ENCODE assay signal across 8 mouse cellular contexts in genomic region chr4:141247776-141248613, GRCm38 (mm10). TPM values are rescaled to one million over a fixed set of nuclear protein-coding genes. Genes with fewer than 3 reads are reported as not detected.
A peak's percentile ranks its signal among the peaks of the same experiment; 100 is the strongest.
DNase-seq lines count a peak whose midpoint lies in the region; ATAC-seq and TF ChIP-seq lines count a peak whose summit lies in the region.

No protein-coding gene starts in this region.

- H3K9me3 ChIP-seq in heart, embryonic 11.5 days (replicated peaks; ENCODE audit: control insufficient read depth, low read length), result no peaks in the 10 kb centered on the region
- H3K9me3 ChIP-seq in heart, embryonic 15.5 days (replicated peaks), result no peaks in the 10 kb centered on the region
- no peaks in the 10 kb centered on the region for H3K9me3 ChIP-seq in limb, embryonic 14.5 days (ENCODE audit: control insufficient read depth, low read length)
- no peaks in the 10 kb centered on the region for H3K9me3 ChIP-seq in neural tube, embryonic 15.5 days (replicated peaks)

- no peak for TF ChIP-seq POLR2A in bone marrow macrophage, adult 2 months (IDR thresholded peaks at IDR 0.05; ENCODE audit: borderline replicate concordance, low read depth, low read length)
- no peak for TF ChIP-seq POLR2A in limb, embryonic 14.5 days (IDR thresholded peaks at IDR 0.05; ENCODE audit: borderline replicate concordance, extremely low read depth, insufficient read depth, insufficient read length)

- DNase-seq in heart, postnatal 25 days (ENCODE audit: low spot score), result no peak
- DNase-seq in limb, embryonic 14.5 days (ENCODE audit: low spot score), result peak; percentile 48
- DNase-seq in urinary bladder, postnatal 10 days (ENCODE audit: low spot score), result no peak
- no peak for DNase-seq in cerebellum, adult 18-20 months

- 1% methylated on average over 57 of the region's 60 CpGs for WGBS in heart, embryonic 11.5 days (ENCODE audit: insufficient replicate concordance)
- under 1% methylated on average over 60 of the region's 60 CpGs for WGBS in heart, embryonic 15.5 days
- 3% methylated on average over 52 of the region's 60 CpGs for WGBS in limb, embryonic 14.5 days
- WGBS in neural tube, embryonic 15.5 days, result under 1% methylated on average over 59 of the region's 60 CpGs

- no peak for TF ChIP-seq CTCF in bone marrow macrophage, adult 2 months (IDR thresholded peaks at IDR 0.05; ENCODE audit: low read depth, low read length)

- intact Hi-C loops in heart, postnatal 25 days (cut with DNase I), result loop anchor here (5.0 kb wide), 1 partner anchor 36 kb away; the partner anchor contains the start of gene Rsg1

- ATAC-seq in heart, embryonic 11.5 days (replicated peaks; ENCODE audit: insufficient number of reproducible peaks, low FRiP score, low TSS enrichment), result peak; percentile 19
- peak; percentile 42 for ATAC-seq in heart, embryonic 15.5 days (replicated peaks; ENCODE audit: insufficient number of reproducible peaks, insufficient read depth, low FRiP score, low read depth)
- ATAC-seq in limb, embryonic 14.5 days (ENCODE audit: low FRiP score, low read depth), result peak; percentile 61; the same call in 1 of the 2 replicates
- peak; percentile 23; the same call in 1 of the 2 replicates for ATAC-seq in neural tube, embryonic 15.5 days (ENCODE audit: low FRiP score)

- H3K27me3 ChIP-seq in heart, embryonic 11.5 days (ENCODE audit: control insufficient read depth, insufficient read depth, low read length), result peaks cover 74% of the 10 kb centered on the region
- peaks cover 73% of the 10 kb centered on the region for H3K27me3 ChIP-seq in heart, embryonic 15.5 days
- H3K27me3 ChIP-seq in limb, embryonic 14.5 days (ENCODE audit: control insufficient read depth, insufficient read depth, low read length), result peaks cover 37% of the 10 kb centered on the region
- H3K27me3 ChIP-seq in neural tube, embryonic 15.5 days (replicated peaks), result peaks cover 63% of the 10 kb centered on the region

- H3K27ac ChIP-seq in heart, embryonic 11.5 days (ENCODE audit: low read depth, low read length), result no peak overlapping the region
- no peak overlapping the region for H3K27ac ChIP-seq in bone marrow macrophage, adult 2 months (ENCODE audit: insufficient read depth, low read depth, low read length)
- H3K27ac ChIP-seq in heart, embryonic 15.5 days, result 0 out of 2 replicates have a peak overlapping the region, but pooled peaks have one; percentile 2
- no peak overlapping the region for H3K27ac ChIP-seq in limb, embryonic 14.5 days (replicated peaks; ENCODE audit: low read depth, low read length)
- H3K27ac ChIP-seq in neural tube, embryonic 15.5 days (replicated peaks), result no peak overlapping the region

- H3K4me2 ChIP-seq in heart, embryonic 11.5 days, result peak overlapping the region; percentile 73
- peak overlapping the region; percentile 89 for H3K4me2 ChIP-seq in heart, embryonic 15.5 days
- H3K4me2 ChIP-seq in limb, embryonic 14.5 days (replicated peaks; ENCODE audit: low read depth, low read length, severe bottlenecking), result peak overlapping the region; percentile 65
- H3K4me2 ChIP-seq in neural tube, embryonic 15.5 days, result peak overlapping the region; percentile 62

- peak overlapping the region; percentile 54 for H3K9ac ChIP-seq in heart, embryonic 11.5 days (ENCODE audit: low read depth, low read length)
- H3K9ac ChIP-seq in heart, embryonic 15.5 days, result peak overlapping the region; percentile 46
- H3K9ac ChIP-seq in limb, embryonic 14.5 days (ENCODE audit: low read depth, low read length, severe bottlenecking), result peak overlapping the region; percentile 47
- 0 out of 2 replicates have a peak overlapping the region, but pooled peaks have one; percentile 7 for H3K9ac ChIP-seq in neural tube, embryonic 15.5 days (replicated peaks)

- H3K4me3 ChIP-seq in heart, embryonic 11.5 days (ENCODE audit: low read depth, low read length), result peak overlapping the region; percentile 50
- 0 out of 2 replicates have a peak overlapping the region, but pooled peaks have one; percentile 21 for H3K4me3 ChIP-seq in bone marrow macrophage, adult 2 months (ENCODE audit: insufficient read depth, low read length)
- H3K4me3 ChIP-seq in heart, embryonic 15.5 days, result peak overlapping the region; percentile 55
- peak overlapping the region; percentile 44 for H3K4me3 ChIP-seq in limb, embryonic 14.5 days (replicated peaks; ENCODE audit: low read length)
- peak overlapping the region; percentile 43 for H3K4me3 ChIP-seq in neural tube, embryonic 15.5 days (replicated peaks)

- no peaks in the 10 kb centered on the region for H3K36me3 ChIP-seq in heart, embryonic 11.5 days (ENCODE audit: control insufficient read depth, insufficient read depth, low read length)
- H3K36me3 ChIP-seq in heart, embryonic 15.5 days, result no peaks in the 10 kb centered on the region
- peaks cover 7% of the 10 kb centered on the region; the same call in 1 of the 2 replicates for H3K36me3 ChIP-seq in limb, embryonic 14.5 days (ENCODE audit: control insufficient read depth, insufficient read depth, low read length)
- no peaks in the 10 kb centered on the region for H3K36me3 ChIP-seq in neural tube, embryonic 15.5 days

- H3K4me1 ChIP-seq in heart, embryonic 11.5 days (ENCODE audit: control insufficient read depth, insufficient read depth, low read length), result peaks cover 20% of the 10 kb centered on the region
- peaks cover 3% of the 10 kb centered on the region; the same call in 1 of the 2 replicates for H3K4me1 ChIP-seq in bone marrow macrophage, adult 2 months (ENCODE audit: control insufficient read depth, insufficient read depth, low read length)
- H3K4me1 ChIP-seq in heart, embryonic 15.5 days (replicated peaks), result peaks cover 48% of the 10 kb centered on the region
- H3K4me1 ChIP-seq in limb, embryonic 14.5 days (ENCODE audit: control insufficient read depth, insufficient read depth, low read length), result peaks cover 35% of the 10 kb centered on the region
- peaks cover 51% of the 10 kb centered on the region for H3K4me1 ChIP-seq in neural tube, embryonic 15.5 days

RNA-seq across cellular contexts. Expression of gene Arhgef19, which starts 8.7 kb away (rescaled TPM):
- 1.2 and 1.3 TPM in 2 replicates for polyA plus RNA-seq in heart, embryonic 11.5 days (2014; fragmentation: Nextera tagmentation; extraction: Ambion mirVana)
- total RNA-seq in heart, postnatal 25 days (2021), result 10 to 100 TPM; 28.5 to 36.4 TPM
- polyA plus RNA-seq in bone marrow macrophage, adult 2 months (2012; ENCODE audit: insufficient read depth, insufficient read length, missing spikeins), result not detected in 2 replicates
- 3.2 and 5.7 TPM in 2 replicates for polyA plus RNA-seq in heart, embryonic 15.5 days (2015; fragmentation: Nextera tagmentation; extraction: Ambion mirVana)
- polyA plus RNA-seq in limb, embryonic 14.5 days (2012; rRNA removed), result 20.4 and 21.8 TPM in 2 replicates
- polyA plus RNA-seq in limb, embryonic 14.5 days (2014; fragmentation: Nextera tagmentation; extraction: Ambion mirVana), result 15.3 and 18.7 TPM in 2 replicates
- 1.3 and 3.8 TPM in 2 replicates for polyA plus RNA-seq in neural tube, embryonic 15.5 days (2015; fragmentation: Nextera tagmentation; extraction: Ambion mirVana)

RNA-seq across cellular contexts. Expression of gene Rsg1, which starts 34.2 kb away (rescaled TPM):
- polyA plus RNA-seq in heart, embryonic 11.5 days (2014; fragmentation: Nextera tagmentation; extraction: Ambion mirVana), result 2.0 and 2.4 TPM in 2 replicates
- total RNA-seq in heart, postnatal 25 days (2021), result under 1 TPM; 0.45 to 0.60 TPM
- polyA plus RNA-seq in bone marrow macrophage, adult 2 months (2012; ENCODE audit: insufficient read depth, insufficient read length, missing spikeins), result 0.92 and 1.9 TPM in 2 replicates
- polyA plus RNA-seq in heart, embryonic 15.5 days (2015; fragmentation: Nextera tagmentation; extraction: Ambion mirVana), result 1.9 and 3.2 TPM in 2 replicates
- 3.6 and 4.2 TPM in 2 replicates for polyA plus RNA-seq in limb, embryonic 14.5 days (2012; rRNA removed)
- 5.5 and 6.1 TPM in 2 replicates for polyA plus RNA-seq in limb, embryonic 14.5 days (2014; fragmentation: Nextera tagmentation; extraction: Ambion mirVana)
- polyA plus RNA-seq in neural tube, embryonic 15.5 days (2015; fragmentation: Nextera tagmentation; extraction: Ambion mirVana), result 8.9 and 9.0 TPM in 2 replicates

RNA-seq across cellular contexts. Expression of gene Epha2, which starts 53.0 kb away (rescaled TPM):
- 3.1 and 3.6 TPM in 2 replicates for polyA plus RNA-seq in heart, embryonic 11.5 days (2014; fragmentation: Nextera tagmentation; extraction: Ambion mirVana)
- total RNA-seq in heart, postnatal 25 days (2021), result 1 to 10 TPM; 6.8 to 7.7 TPM
- polyA plus RNA-seq in bone marrow macrophage, adult 2 months (2012; ENCODE audit: insufficient read depth, insufficient read length, missing spikeins), result 0.13 and 0.80 TPM in 2 replicates
- polyA plus RNA-seq in heart, embryonic 15.5 days (2015; fragmentation: Nextera tagmentation; extraction: Ambion mirVana), result 2.7 and 4.2 TPM in 2 replicates
- polyA plus RNA-seq in limb, embryonic 14.5 days (2012; rRNA removed), result 9.4 and 13.1 TPM in 2 replicates
- polyA plus RNA-seq in limb, embryonic 14.5 days (2014; fragmentation: Nextera tagmentation; extraction: Ambion mirVana), result 2.2 and 2.4 TPM in 2 replicates
- polyA plus RNA-seq in neural tube, embryonic 15.5 days (2015; fragmentation: Nextera tagmentation; extraction: Ambion mirVana), result 0.87 and 1.9 TPM in 2 replicates
